Mouse (Mus musculus) neural tube, embryonic 15.5 days (tissue): ENCODE measurements around the gene Nxn. TPM values are rescaled to one million over a fixed set of nuclear protein-coding genes. Genes with fewer than 3 reads are reported as not detected.

Experiments used
- ATAC-seq: fragments of 200-750 bp; cut with Nextera tagmentation; 2 replicates; pipeline ENCODE4 v1.8.0; 2017; ENCODE audit warnings: mild to moderate bottlenecking, moderate TSS enrichment, moderate library complexity; ENCODE audit not compliant: low FRiP score
- H3K27ac ChIP-seq: fragments of 300-500 bp; sonication (generic); replicated peaks from 2 replicates; pipeline ENCODE4 v1.5.1; 2015; ENCODE audit warnings: mild to moderate bottlenecking, inconsistent platforms
- H3K27me3 ChIP-seq: fragments of 300-500 bp; sonication (generic); replicated peaks from 2 replicates; pipeline ENCODE4 v1.6.1; 2015; ENCODE audit warnings: inconsistent platforms
- H3K36me3 ChIP-seq: fragments of 300-500 bp; sonication (generic); 2 replicates; pipeline ENCODE4 v1.6.1; 2015; ENCODE audit warnings: inconsistent platforms
- H3K4me1 ChIP-seq: fragments of 300-500 bp; sonication (generic); 2 replicates; pipeline ENCODE4 v1.6.1; 2015; ENCODE audit warnings: inconsistent platforms
- H3K4me2 ChIP-seq: fragments of 300-500 bp; sonication (generic); 2 replicates; pipeline ENCODE4 v1.6.1; 2015; ENCODE audit warnings: inconsistent platforms, mild to moderate bottlenecking, moderate library complexity
- H3K4me3 ChIP-seq: fragments of 300-500 bp; sonication (generic); replicated peaks from 2 replicates; pipeline ENCODE4 v1.5.1; 2015; ENCODE audit warnings: mild to moderate bottlenecking, inconsistent platforms
- H3K9ac ChIP-seq: fragments of 300-500 bp; sonication (generic); replicated peaks from 2 replicates; pipeline ENCODE4 v1.6.1; 2015; ENCODE audit warnings: mild to moderate bottlenecking, inconsistent platforms
- H3K9me3 ChIP-seq: fragments of 300-500 bp; sonication (generic); replicated peaks from 2 replicates; pipeline ENCODE4 v1.6.1; 2016; ENCODE audit warnings: inconsistent platforms
- WGBS: fragments of 180-500 bp; shearing (Covaris S2); methylation state at CpG from one replicate; pipeline ENCODE4 v1.1.7; 2015; ENCODE audit warnings: mixed read lengths; 5-methylcytosine and 5-hydroxymethylcytosine counted together
- polyA plus RNA-seq: library from polyadenylated mRNA; unstranded; fragments of >200 nt; fragmentation: Nextera tagmentation; extraction: Ambion mirVana; gene quantifications from 2 replicates; pipeline ENCODE4 v1.2.1, GENCODE M21; 2015

The Nxn gene
- polyA plus RNA-seq, 1 experiment from 2014 or later = 27.3 TPM

GRCm38 (mm10) chr11:76399587-76400330, 819 bp upstream of the Nxn start:
- Histone ChIP-seq H3K27ac (peak overlapping the region; percentile 89), H3K36me3 (no peaks in the 10 kb centered on the region), H3K27me3 (no peaks in the 10 kb centered on the region), H3K4me1 (peaks cover 30% of the 10 kb centered on the region), H3K4me3 (peak overlapping the region; percentile 87), H3K9me3 (no peaks in the 10 kb centered on the region), H3K9ac (peak overlapping the region; percentile 77; the same call in 1 of the 2 replicates), H3K4me2 (peak overlapping the region; percentile 91)
- 11% methylated on average over 11 of the region's 11 CpGs for WGBS
- peak; percentile 43; the same call in 1 of the 2 replicates for ATAC-seq

GRCm38 (mm10) chr11:76398312-76398797, 585 bp downstream of the Nxn start:
- H3K27me3 ChIP-seq = no peaks in the 10 kb centered on the region
- peak; percentile 45 for ATAC-seq
- WGBS = under 1% methylated on average over 32 of the region's 33 CpGs
- H3K36me3 ChIP-seq = no peaks in the 10 kb centered on the region
- H3K4me2 ChIP-seq = peak overlapping the region; percentile 91
- H3K27ac ChIP-seq = peak overlapping the region; percentile 89
- H3K9me3 ChIP-seq = no peaks in the 10 kb centered on the region
- peak overlapping the region; percentile 87 for H3K4me3 ChIP-seq
- H3K4me1 ChIP-seq = peaks cover 33% of the 10 kb centered on the region
- H3K9ac ChIP-seq = peak overlapping the region; percentile 77

GRCm38 (mm10) chr11:76397650-76398311, 1.2 kb downstream of the Nxn start:
- peak; percentile 26; the same call in 1 of the 2 replicates for ATAC-seq
- H3K4me3 ChIP-seq = peak overlapping the region; percentile 87
- no peaks in the 10 kb centered on the region for H3K27me3 ChIP-seq
- 0% methylated on average over 26 of the region's 26 CpGs for WGBS
- peaks cover 33% of the 10 kb centered on the region for H3K4me1 ChIP-seq
- H3K36me3 ChIP-seq = no peaks in the 10 kb centered on the region
- no peaks in the 10 kb centered on the region for H3K9me3 ChIP-seq
- H3K27ac ChIP-seq = peak overlapping the region; percentile 89
- H3K4me2 ChIP-seq = peak overlapping the region; percentile 91
- peak overlapping the region; percentile 77 for H3K9ac ChIP-seq

DNA sequence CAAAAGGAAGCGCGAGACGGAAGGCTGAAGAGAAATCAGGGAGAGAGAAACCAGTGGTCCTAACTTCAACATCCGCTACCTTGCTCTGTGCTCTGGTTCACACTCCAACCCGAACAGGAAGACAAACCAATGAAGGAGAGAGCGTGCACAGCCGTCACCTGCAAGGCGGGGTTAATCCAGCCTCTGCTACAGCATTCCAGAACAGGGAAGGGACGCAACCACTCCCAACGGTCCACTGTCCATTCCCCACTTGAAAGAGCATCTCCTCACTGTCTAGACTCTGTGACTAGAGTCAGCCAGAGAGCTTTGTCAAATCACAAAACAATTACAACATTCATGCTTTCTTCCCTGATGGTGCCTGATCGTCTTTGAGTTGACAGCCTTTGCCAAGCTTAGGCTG, 5.9 kb downstream of the Nxn start:
- no peaks in the 10 kb centered on the region for H3K36me3 ChIP-seq
- peaks cover 33% of the 10 kb centered on the region for H3K4me1 ChIP-seq
- no peak overlapping the region for H3K27ac ChIP-seq
- no peak overlapping the region for H3K9ac ChIP-seq
- 91% methylated on average over 11 of the region's 11 CpGs for WGBS
- no peaks in the 10 kb centered on the region for H3K27me3 ChIP-seq
- H3K4me2 ChIP-seq = no peak overlapping the region
- H3K4me3 ChIP-seq = no peak overlapping the region
- no peaks in the 10 kb centered on the region for H3K9me3 ChIP-seq
- no peak for ATAC-seq

GRCm38 (mm10) chr11:76392532-76392931, 6.4 kb downstream of the Nxn start:
- 86% methylated on average over 7 of the region's 7 CpGs for WGBS
- Histone ChIP-seq H3K4me1 (peaks cover 29% of the 10 kb centered on the region), H3K36me3 (no peaks in the 10 kb centered on the region), H3K27me3 (no peaks in the 10 kb centered on the region), H3K4me2 (no peak overlapping the region), H3K4me3 (no peak overlapping the region), H3K9me3 (no peaks in the 10 kb centered on the region), H3K9ac (no peak overlapping the region), H3K27ac (no peak overlapping the region)
- ATAC-seq = no peak

DNA sequence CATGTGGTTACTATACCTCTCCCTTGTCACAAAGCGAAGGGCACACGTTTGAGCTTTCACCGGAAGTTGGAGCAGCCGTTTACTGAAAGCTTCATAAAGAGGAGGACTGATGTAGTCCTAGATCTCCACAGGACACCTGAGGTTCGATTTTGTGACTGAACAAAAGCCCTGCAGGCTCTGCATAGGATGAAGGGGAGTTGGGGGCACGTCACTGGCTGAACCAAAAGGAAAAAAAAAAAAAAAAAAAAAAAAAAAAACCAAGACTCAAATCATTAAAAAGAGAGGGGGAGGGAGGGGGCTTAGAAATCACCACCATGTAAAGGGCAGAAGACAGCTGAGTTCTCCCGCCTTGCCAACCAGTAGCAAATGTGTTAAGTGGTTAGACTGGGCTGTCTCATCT, 10.2 kb downstream of the Nxn start:
- Histone ChIP-seq H3K27me3 (no peaks in the 10 kb centered on the region), H3K36me3 (no peaks in the 10 kb centered on the region), H3K9me3 (no peaks in the 10 kb centered on the region), H3K9ac (no peak overlapping the region), H3K4me3 (no peak overlapping the region), H3K4me1 (peaks cover 28% of the 10 kb centered on the region), H3K4me2 (peak overlapping the region; percentile 15; the same call in 1 of the 2 replicates), H3K27ac (no peak overlapping the region)
- ATAC-seq = no peak
- WGBS = 26% methylated on average over 7 of the region's 7 CpGs

GRCm38 (mm10) chr11:76387097-76387496, 11.8 kb downstream of the Nxn start:
- H3K4me3 ChIP-seq = no peak overlapping the region
- no peak overlapping the region for H3K4me2 ChIP-seq
- no peaks in the 10 kb centered on the region for H3K27me3 ChIP-seq
- no peaks in the 10 kb centered on the region for H3K9me3 ChIP-seq
- no peaks in the 10 kb centered on the region for H3K36me3 ChIP-seq
- peaks cover 38% of the 10 kb centered on the region for H3K4me1 ChIP-seq
- no peak overlapping the region for H3K27ac ChIP-seq
- no peak overlapping the region for H3K9ac ChIP-seq
- ATAC-seq = no peak
- 97% methylated on average over 1 of the region's 1 CpGs for WGBS

DNA sequence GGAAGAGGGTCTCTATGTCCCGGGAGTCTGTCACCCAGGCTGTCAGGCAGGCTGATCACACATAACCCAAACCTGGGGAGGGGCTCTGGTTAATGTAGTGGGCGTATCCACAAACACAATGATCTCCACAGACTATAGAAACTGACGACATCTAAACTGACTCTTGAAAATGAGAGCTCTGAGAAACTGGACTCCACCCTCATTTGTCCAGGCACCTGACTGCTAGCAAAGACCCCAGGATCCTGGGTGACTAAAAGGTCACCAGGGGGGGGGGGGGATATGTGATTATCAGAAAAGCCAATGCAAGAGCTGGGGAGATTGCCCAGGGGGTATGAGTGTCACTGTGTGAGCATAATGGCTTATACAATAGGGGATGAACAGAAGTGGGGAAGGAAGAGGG, 13.2 kb downstream of the Nxn start:
- 27% methylated on average over 3 of the region's 3 CpGs for WGBS
- H3K9ac ChIP-seq = no peak overlapping the region
- no peak overlapping the region for H3K4me2 ChIP-seq
- no peaks in the 10 kb centered on the region for H3K27me3 ChIP-seq
- ATAC-seq = no peak
- H3K9me3 ChIP-seq = no peaks in the 10 kb centered on the region
- H3K4me1 ChIP-seq = peaks cover 38% of the 10 kb centered on the region
- H3K27ac ChIP-seq = no peak overlapping the region
- H3K36me3 ChIP-seq = no peaks in the 10 kb centered on the region
- H3K4me3 ChIP-seq = no peak overlapping the region

- Histone ChIP-seq H3K4me3 (no peak overlapping the region), H3K27me3 (no peaks in the 10 kb centered on the region), H3K9ac (no peak overlapping the region), H3K9me3 (no peaks in the 10 kb centered on the region), H3K36me3 (no peaks in the 10 kb centered on the region), H3K4me1 (peaks cover 38% of the 10 kb centered on the region), H3K27ac (peak overlapping the region; percentile 51; the same call in 1 of the 2 replicates), H3K4me2 (no peak overlapping the region)
- ATAC-seq = no peak
- 65% methylated on average over 4 of the region's 4 CpGs for WGBS
These were observed 13.9 kb downstream of the Nxn start for GRCm38 (mm10) chr11:76385017-76385416.

DNA sequence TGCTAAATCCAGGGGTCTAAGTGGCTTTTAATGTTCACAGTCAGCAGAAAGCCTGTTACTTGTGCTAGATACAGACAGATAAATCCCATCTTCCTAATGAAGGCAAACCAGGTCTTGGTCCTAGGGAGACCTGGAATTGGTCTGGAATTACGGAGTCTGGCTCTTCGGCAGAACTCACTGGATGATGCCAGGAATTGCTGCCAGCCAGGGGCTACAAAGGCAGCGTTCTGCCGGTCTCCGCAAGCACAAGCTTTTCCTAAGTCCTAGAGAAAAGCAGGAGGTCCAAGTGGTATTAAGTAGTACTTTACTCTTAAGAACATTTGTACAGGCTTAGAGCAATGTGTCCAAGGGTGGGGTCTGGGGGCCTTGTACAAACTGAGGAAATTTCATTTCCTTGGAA, 14.6 kb downstream of the Nxn start:
- Histone ChIP-seq H3K9ac (no peak overlapping the region), H3K27ac (0 out of 2 replicates have a peak overlapping the region, but pooled peaks have one; percentile 18), H3K36me3 (no peaks in the 10 kb centered on the region), H3K9me3 (no peaks in the 10 kb centered on the region), H3K4me1 (peaks cover 38% of the 10 kb centered on the region), H3K4me2 (no peak overlapping the region), H3K27me3 (no peaks in the 10 kb centered on the region), H3K4me3 (no peak overlapping the region)
- 56% methylated on average over 5 of the region's 5 CpGs for WGBS
- ATAC-seq = no peak

- Histone ChIP-seq H3K4me2 (no peak overlapping the region), H3K36me3 (no peaks in the 10 kb centered on the region), H3K4me3 (no peak overlapping the region), H3K9ac (no peak overlapping the region), H3K27me3 (no peaks in the 10 kb centered on the region), H3K9me3 (no peaks in the 10 kb centered on the region), H3K27ac (no peak overlapping the region), H3K4me1 (peaks cover 27% of the 10 kb centered on the region)
- ATAC-seq = no peak
- WGBS = 29% methylated on average over 13 of the region's 13 CpGs
These were observed 16.1 kb downstream of the Nxn start for GRCm38 (mm10) chr11:76382711-76383324.
